Mouse (Mus musculus) MEL (cell line): ENCODE measurements around the gene Grin3b. TPM values are rescaled to one million over a fixed set of nuclear protein-coding genes. Genes with fewer than 3 reads are reported as not detected.

Experiments used
- DNase-seq: peaks from one replicate; pipeline ENCODE4 v3.0.0; 2011; ENCODE audit warnings: low read depth, low spot score
- H3K27ac ChIP-seq: 2 replicates; pipeline ENCODE4 v1.5.1; 2012; ENCODE audit warnings: low read depth, mild to moderate bottlenecking, control low read depth, low read length, moderate library complexity; ENCODE audit not compliant: control insufficient read depth
- H3K27me3 ChIP-seq, 2 experiments: fragments of 150-350 bp in 1 of 2; sonication (generic) in 1 of 2; 2 replicates each; pipeline ENCODE4 v1.6.1; 2012; ENCODE audit warnings: low read length in 2 of 2, mild to moderate bottlenecking in 2 of 2, improper control_type of control experiment in 1 of 2, moderate library complexity in 1 of 2; ENCODE audit not compliant: insufficient read depth in 2 of 2, control insufficient read depth in 1 of 2
- H3K36me3 ChIP-seq, 2 experiments: 2 replicates each; pipeline ENCODE4 v1.6.1; 2012 to 2014; ENCODE audit warnings: low read length in 2 of 2, improper control_type of control experiment in 1 of 2, inconsistent platforms in 1 of 2, mild to moderate bottlenecking in 1 of 2; ENCODE audit not compliant: insufficient read depth in 2 of 2, control insufficient read depth in 1 of 2
- H3K4me1 ChIP-seq, 2 experiments: fragments of 150-350 bp in 1 of 2; sonication (generic) in 1 of 2; 2 replicates each; pipeline ENCODE4 v1.6.1; 2012; ENCODE audit warnings: low read length in 2 of 2, improper control_type of control experiment in 1 of 2, mild to moderate bottlenecking in 1 of 2; ENCODE audit not compliant: insufficient read depth in 2 of 2, control insufficient read depth in 1 of 2
- H3K4me3 ChIP-seq, 2 experiments: fragments of 150-350 bp in 1 of 2; sonication (generic) in 1 of 2; 2 replicates each; pipeline ENCODE4 v1.5.1; 2012; ENCODE audit warnings: low read depth in 2 of 2, low read length in 2 of 2, mild to moderate bottlenecking in 2 of 2, moderate library complexity in 2 of 2, control low read depth in 1 of 2, improper control_type of control experiment in 1 of 2; ENCODE audit not compliant: control insufficient read depth in 1 of 2, insufficient read depth in 1 of 2
- H3K79me2 ChIP-seq: 2 replicates; pipeline ENCODE4 v1.6.1; 2012; ENCODE audit warnings: mild to moderate bottlenecking, low read length, moderate library complexity; ENCODE audit not compliant: control insufficient read depth, poor library complexity, insufficient read depth
- H3K9ac ChIP-seq: 2 replicates; pipeline ENCODE4 v1.6.1; 2012; ENCODE audit warnings: low read depth, mild to moderate bottlenecking, control low read depth, low read length, moderate library complexity; ENCODE audit not compliant: control insufficient read depth, poor library complexity, severe bottlenecking
- H3K9me3 ChIP-seq: fragments of 150-350 bp; sonication (generic); replicated peaks from 2 replicates; pipeline ENCODE4 v1.6.1; 2012; ENCODE audit warnings: mild to moderate bottlenecking, low read length, improper control_type of control experiment, moderate library complexity; ENCODE audit not compliant: insufficient read depth
- BHLHE40 ChIP-seq: IDR thresholded peaks from 2 replicates; pipeline ENCODE4 v1.6.1; 2012; ENCODE audit warnings: low read depth, mild to moderate bottlenecking, inconsistent platforms, low read length, improper control_type of control experiment, borderline replicate concordance
- CHD1 ChIP-seq: IDR thresholded peaks from 2 replicates; pipeline ENCODE4 v1.6.1; 2012; ENCODE audit warnings: low read depth, mild to moderate bottlenecking, inconsistent platforms, low read length, improper control_type of control experiment
- CHD2 ChIP-seq: IDR thresholded peaks from 2 replicates; pipeline ENCODE4 v1.6.1; 2011; ENCODE audit warnings: low read length, improper control_type of control experiment
- CTCF ChIP-seq, 3 experiments: IDR thresholded peaks in 2 of 3; conservative IDR thresholded peaks in 1 of 3; 2 replicates each; pipeline ENCODE4 v1.5.1; 2011 to 2012; ENCODE audit warnings: low read length in 3 of 3, low read depth in 2 of 3, mild to moderate bottlenecking in 2 of 3, improper control_type of control experiment in 1 of 3, inconsistent platforms in 1 of 3, mixed read lengths in 1 of 3, moderate library complexity in 1 of 3; ENCODE audit not compliant: control insufficient read depth in 1 of 3, insufficient read depth in 1 of 3, poor library complexity in 1 of 3, severe bottlenecking in 1 of 3
- EP300 ChIP-seq, 2 experiments: IDR thresholded peaks; 2 replicates each; pipeline ENCODE4 v1.6.1; 2011; ENCODE audit warnings: improper control_type of control experiment in 2 of 2, low read length in 2 of 2, low read depth in 1 of 2, mild to moderate bottlenecking in 1 of 2
- GABPA ChIP-seq: IDR thresholded peaks from 2 replicates; pipeline ENCODE4 v1.6.1; 2012; ENCODE audit warnings: low read depth, mild to moderate bottlenecking, inconsistent platforms, low read length, improper control_type of control experiment, moderate library complexity
- JUND ChIP-seq: IDR thresholded peaks from 2 replicates; pipeline ENCODE4 v1.6.1; 2011; ENCODE audit warnings: low read depth, mild to moderate bottlenecking, improper control_type of control experiment, low read length
- KAT2A ChIP-seq: conservative IDR thresholded peaks from 2 replicates; pipeline ENCODE4 v1.6.1; 2012; ENCODE audit warnings: low read depth, low read length, improper control_type of control experiment, inconsistent platforms
- MEF2A ChIP-seq: IDR thresholded peaks from 2 replicates; pipeline ENCODE4 v1.6.1; 2014; ENCODE audit warnings: low read depth, mild to moderate bottlenecking, inconsistent platforms, low read length, improper control_type of control experiment; ENCODE audit not compliant: poor library complexity, insufficient replicate concordance, severe bottlenecking; ENCODE audit errors: extremely low read depth
- MYB ChIP-seq: IDR thresholded peaks from 2 replicates; pipeline ENCODE4 v1.6.1; 2011; ENCODE audit warnings: mild to moderate bottlenecking, low read depth, low read length, improper control_type of control experiment
- NELFE ChIP-seq: IDR thresholded peaks from 2 replicates; pipeline ENCODE4 v1.6.1; 2011; ENCODE audit warnings: low read depth, low read length, improper control_type of control experiment
- POLR2A ChIP-seq, 2 experiments: IDR thresholded peaks; 2 replicates each; pipeline ENCODE4 v1.6.1; 2011 to 2012; ENCODE audit warnings: low read length in 2 of 2, mild to moderate bottlenecking in 2 of 2, control low read depth in 1 of 2, improper control_type of control experiment in 1 of 2, low read depth in 1 of 2, moderate library complexity in 1 of 2; ENCODE audit not compliant: control insufficient read depth in 1 of 2, insufficient read depth in 1 of 2, poor library complexity in 1 of 2
- POLR2AphosphoS5 ChIP-seq: IDR thresholded peaks from 2 replicates; pipeline ENCODE4 v1.6.1; 2012; ENCODE audit warnings: low read depth, borderline replicate concordance, mild to moderate bottlenecking, inconsistent platforms, low read length, moderate library complexity, mixed read lengths
- RAD21 ChIP-seq: IDR thresholded peaks from 2 replicates; pipeline ENCODE4 v1.6.1; 2011; ENCODE audit warnings: mild to moderate bottlenecking, low read depth, low read length, improper control_type of control experiment
- RCOR1 ChIP-seq: IDR thresholded peaks from 2 replicates; pipeline ENCODE4 v1.6.1; 2012; ENCODE audit warnings: low read depth, mild to moderate bottlenecking, inconsistent platforms, low read length, improper control_type of control experiment
- SMC3 ChIP-seq: IDR thresholded peaks from 2 replicates; pipeline ENCODE4 v1.6.1; 2011; ENCODE audit warnings: low read depth, low read length, improper control_type of control experiment
- TBP ChIP-seq: IDR thresholded peaks from 2 replicates; pipeline ENCODE4 v1.8.0; 2011; ENCODE audit warnings: low read depth, low read length, improper control_type of control experiment
- USF1 ChIP-seq: IDR thresholded peaks from 2 replicates; pipeline ENCODE4 v1.6.1; 2014; ENCODE audit warnings: low read depth, mild to moderate bottlenecking, inconsistent platforms, low read length, improper control_type of control experiment, moderate library complexity
- ZNF384 ChIP-seq: IDR thresholded peaks from 2 replicates; pipeline ENCODE4 v1.6.1; 2012; ENCODE audit warnings: low read depth, mild to moderate bottlenecking, inconsistent platforms, low read length, improper control_type of control experiment
- polyA plus RNA-seq, 2 experiments: library from polyadenylated mRNA; stranded (reverse) in 1 of 2; unstranded in 1 of 2; fragments of >175 nt in 1 of 2; fragments of >200 nt in 1 of 2; gene quantifications; 2 replicates each; pipeline versions ENCODE4 v1.2.1 to v1.2.4; 2012; ENCODE audit warnings: low replicate concordance in 2 of 2, low read depth in 1 of 2; ENCODE audit not compliant: insufficient read length in 2 of 2, insufficient read depth in 1 of 2, missing spikeins in 1 of 2
- total RNA-seq: library from RNA; depleted of rRNA; stranded (reverse); fragments of 300-350 nt; gene quantifications from 2 replicates; pipeline ENCODE4 v1.2.3, GENCODE M21; 2012

Grin3b gene
- total and polyA plus RNA-seq, 3 experiments, result 0.42 to 1.1 TPM; not detected in 1

- TF ChIP-seq USF1 (no peak), ZNF384 (no peak), MYB (no peak), CHD1 (no peak), POLR2A (IDR thresholded peaks at IDR 0.05; ENCODE audit: control insufficient read depth in 1 of 2, insufficient read depth in 1 of 2, low read depth in 1 of 2, low read length in 2 of 2, poor library complexity in 1 of 2) (no peak), JUND (no peak), POLR2AphosphoS5 (no peak)
- Histone ChIP-seq H3K4me1 (0 out of 4 replicates have a peak, but pooled peaks cover 0 to 4% of the 10 kb centered on the region in 2 experiments), H3K4me3 (no peak overlapping the region), H3K9me3 (no peaks in the 10 kb centered on the region), H3K27me3 (no peaks in the 10 kb centered on the region), H3K9ac (no peak overlapping the region), H3K79me2 (no peaks in the 10 kb centered on the region), H3K36me3 (no peaks in the 10 kb centered on the region; a peak in 1 of 4 replicates), H3K27ac (no peak overlapping the region)
- DNase-seq, result no peak
These were observed 27.0 kb upstream of the Grin3b start for GRCm38 (mm10) chr10:79943471-79943901.

- H3K4me1 ChIP-seq, result 0 out of 4 replicates have a peak, but pooled peaks cover 0 to under 1% of the 10 kb centered on the region in 2 experiments
- H3K27ac ChIP-seq, result no peak overlapping the region
- H3K79me2 ChIP-seq, result no peaks in the 10 kb centered on the region
- no peak for DNase-seq
- H3K4me3 ChIP-seq, result no peak overlapping the region
- H3K9ac ChIP-seq, result no peak overlapping the region
- no peaks in the 10 kb centered on the region for H3K27me3 ChIP-seq
- TF ChIP-seq TBP (no peak), EP300 (IDR thresholded peaks at IDR 0.05; ENCODE audit: low read depth in 1 of 2, low read length in 2 of 2) (no peak), MEF2A (no peak), CHD2 (no peak), GABPA (no peak), KAT2A (no peak), CTCF (IDR thresholded peaks at IDR 0.05 in 2 of 3, conservative IDR thresholded peaks at IDR 0.05 in 1 of 3; ENCODE audit: control insufficient read depth in 1 of 3, insufficient read depth in 1 of 3, low read depth in 2 of 3, low read length in 3 of 3, poor library complexity in 1 of 3, severe bottlenecking in 1 of 3) (no peak), RCOR1 (no peak), POLR2A (IDR thresholded peaks at IDR 0.05; ENCODE audit: control insufficient read depth in 1 of 2, insufficient read depth in 1 of 2, low read depth in 1 of 2, low read length in 2 of 2, poor library complexity in 1 of 2) (no peak), NELFE (no peak), BHLHE40 (no peak), RAD21 (no peak), JUND (no peak), SMC3 (no peak)
- no peaks in the 10 kb centered on the region for H3K9me3 ChIP-seq
- no peaks in the 10 kb centered on the region; a peak in 1 of 4 replicates for H3K36me3 ChIP-seq
These were observed 24.8 kb upstream of the Grin3b start for GRCm38 (mm10) chr10:79945507-79946234.
